In genomic region chr17:32103054-32103453, GRCm38 (mm10) we compare ENCODE assay signal across 13 mouse cellular contexts.
DNase-seq lines count a peak whose midpoint lies in the region; ATAC-seq and TF ChIP-seq lines count a peak whose summit lies in the region.
"Had no signal": no experiment of that assay in that cellular context is flagged by ENCODE, and none has a peak within 500 bp of the region (broad histone marks: within the 10 kb centered on the region; RNA-seq: fewer than 3 reads in every experiment).

No protein-coding gene starts in this region.

- 28% methylated on average over 4 of the region's 4 CpGs for WGBS in intestine, postnatal 0 days
- WGBS in intestine, embryonic 16.5 days = 19% methylated on average over 4 of the region's 4 CpGs
- WGBS in midbrain, postnatal 0 days = 15% methylated on average over 4 of the region's 4 CpGs
- 27% methylated on average over 4 of the region's 4 CpGs for WGBS in midbrain, embryonic 16.5 days

- no peaks in the 10 kb centered on the region for H3K36me3 ChIP-seq in intestine, postnatal 0 days (ENCODE audit: control insufficient read depth, insufficient read depth)
- no peaks in the 10 kb centered on the region for H3K36me3 ChIP-seq in intestine, embryonic 16.5 days (ENCODE audit: control insufficient read depth, insufficient read depth, low read length)
- no peaks in the 10 kb centered on the region for H3K36me3 ChIP-seq in midbrain, postnatal 0 days (ENCODE audit: insufficient read depth, low read length)
- H3K36me3 ChIP-seq in midbrain, embryonic 16.5 days (ENCODE audit: control insufficient read depth, insufficient read depth, low read length) = no peaks in the 10 kb centered on the region
- H3K36me3 ChIP-seq: embryonic facial prominence, embryonic 13.5 days; limb, embryonic 10.5 days had no signal

- 0 out of 2 replicates have a peak, but pooled peaks cover 5% of the 10 kb centered on the region for H3K27me3 ChIP-seq in intestine, postnatal 0 days (replicated peaks; ENCODE audit: control insufficient read depth, insufficient read depth, low read length)
- H3K27me3 ChIP-seq in intestine, embryonic 16.5 days (replicated peaks; ENCODE audit: control insufficient read depth, insufficient read depth, low read length) = peaks cover 5% of the 10 kb centered on the region; the same call in 1 of the 2 replicates
- H3K27me3 ChIP-seq in midbrain, postnatal 0 days (ENCODE audit: insufficient read depth, low read length) = no peaks in the 10 kb centered on the region; the same call in 1 of the 2 replicates
- H3K27me3 ChIP-seq in midbrain, embryonic 16.5 days (ENCODE audit: control insufficient read depth, insufficient read depth, low read depth, low read length) = 0 out of 2 replicates have a peak, but pooled peaks cover 3% of the 10 kb centered on the region

- H3K9ac ChIP-seq in intestine, postnatal 0 days (ENCODE audit: low read depth, low read length) = no peak overlapping the region
- no peak overlapping the region for H3K9ac ChIP-seq in intestine, embryonic 16.5 days (ENCODE audit: low read depth, low read length)
- H3K9ac ChIP-seq in midbrain, postnatal 0 days (replicated peaks; ENCODE audit: low read length, poor library complexity, severe bottlenecking) = no peak overlapping the region
- no peak overlapping the region for H3K9ac ChIP-seq in midbrain, embryonic 16.5 days (ENCODE audit: low read depth, low read length)
- H3K9ac ChIP-seq: embryonic facial prominence, embryonic 13.5 days had no signal

- peak; percentile 76 for TF ChIP-seq CTCF in intestine, postnatal 0 days (IDR thresholded peaks at IDR 0.05; ENCODE audit: low read depth)
- peak; percentile 34 for TF ChIP-seq CTCF in midbrain, postnatal 0 days (IDR thresholded peaks at IDR 0.05)

- no peak overlapping the region for H3K4me3 ChIP-seq in intestine, postnatal 0 days (ENCODE audit: low read depth, low read length)
- H3K4me3 ChIP-seq in intestine, embryonic 16.5 days (ENCODE audit: low read length) = no peak overlapping the region
- H3K4me3 ChIP-seq in midbrain, postnatal 0 days (ENCODE audit: low read depth, low read length) = no peak overlapping the region
- H3K4me3 ChIP-seq in midbrain, embryonic 16.5 days (ENCODE audit: low read depth, low read length) = no peak overlapping the region
- H3K4me3 ChIP-seq: embryonic facial prominence, embryonic 13.5 days; limb, embryonic 10.5 days had no signal

- no peak overlapping the region for H3K27ac ChIP-seq in intestine, postnatal 0 days (ENCODE audit: low read depth, low read length)
- no peak overlapping the region for H3K27ac ChIP-seq in intestine, embryonic 16.5 days (ENCODE audit: low read length)
- H3K27ac ChIP-seq in midbrain, postnatal 0 days (ENCODE audit: low read depth, low read length) = no peak overlapping the region
- H3K27ac ChIP-seq in midbrain, embryonic 16.5 days (ENCODE audit: low read length) = no peak overlapping the region
- H3K27ac ChIP-seq: embryonic facial prominence, embryonic 13.5 days; limb, embryonic 10.5 days had no signal

- no peaks in the 10 kb centered on the region for H3K9me3 ChIP-seq in intestine, postnatal 0 days (ENCODE audit: control insufficient read depth)
- no peaks in the 10 kb centered on the region for H3K9me3 ChIP-seq in intestine, embryonic 16.5 days (ENCODE audit: control insufficient read depth, low read length)
- no peaks in the 10 kb centered on the region for H3K9me3 ChIP-seq in midbrain, postnatal 0 days (ENCODE audit: low read length)
- H3K9me3 ChIP-seq in midbrain, embryonic 16.5 days (replicated peaks; ENCODE audit: control insufficient read depth, low read length, poor library complexity, severe bottlenecking) = no peaks in the 10 kb centered on the region
- H3K9me3 ChIP-seq: embryonic facial prominence, embryonic 13.5 days; limb, embryonic 10.5 days had no signal

- no peak overlapping the region for H3K4me2 ChIP-seq in intestine, postnatal 0 days (replicated peaks; ENCODE audit: low read depth)
- no peak overlapping the region for H3K4me2 ChIP-seq in intestine, embryonic 16.5 days (ENCODE audit: low read depth, low read length)
- H3K4me2 ChIP-seq in midbrain, postnatal 0 days (ENCODE audit: low read depth, low read length, poor library complexity, severe bottlenecking) = no peak overlapping the region
- no peak overlapping the region for H3K4me2 ChIP-seq in midbrain, embryonic 16.5 days (ENCODE audit: low read length)
- H3K4me2 ChIP-seq: embryonic facial prominence, embryonic 13.5 days had no signal

- no peak for ATAC-seq in intestine, postnatal 0 days
- no peak for ATAC-seq in intestine, embryonic 16.5 days
- no peak for ATAC-seq in midbrain, postnatal 0 days (ENCODE audit: low FRiP score)
- ATAC-seq in midbrain, embryonic 16.5 days = no peak
- ATAC-seq: forebrain, embryonic 16.5 days had no signal

- peaks cover 4% of the 10 kb centered on the region for H3K4me1 ChIP-seq in intestine, postnatal 0 days (replicated peaks; ENCODE audit: control insufficient read depth, insufficient read depth, low read length)
- H3K4me1 ChIP-seq in intestine, embryonic 16.5 days (ENCODE audit: control insufficient read depth, insufficient read depth, low read length) = peaks cover 10% of the 10 kb centered on the region
- 0 out of 2 replicates have a peak, but pooled peaks cover 6% of the 10 kb centered on the region for H3K4me1 ChIP-seq in midbrain, postnatal 0 days (ENCODE audit: insufficient read depth, low read length)
- H3K4me1 ChIP-seq in midbrain, embryonic 16.5 days (ENCODE audit: control insufficient read depth, insufficient read depth, low read length) = peaks cover 5% of the 10 kb centered on the region; the same call in 1 of the 2 replicates

- DNase-seq in midbrain, postnatal 0 days (ENCODE audit: low spot score) = no peak
- peak; percentile 43 to 65 for DNase-seq in adrenal gland, postnatal 36 days
- DNase-seq in thymus, postnatal 14 days = no peak
- no peak for DNase-seq in cerebellum, adult 8-10 months
- DNase-seq: cerebellum, adult 18-20 months; heart, adult 18-20 months; lung, postnatal 4 days had no signal

Comparison
In these comparisons a context has a peak if more than half of its experiments do, and no peak if none do; other contexts are left out.
1. DNase-seq: peak in adrenal gland, postnatal 36 days (2 of 2); none in midbrain, postnatal 0 days (single experiment), thymus, postnatal 14 days (single experiment) and cerebellum, adult 8-10 months (single experiment).